Mouse (Mus musculus): ENCODE measurements at regions not wholly inside any gene's neighbourhood (a gene's known extent, or its start where the extent isn't known, plus 50 kb on each side); places are given as distances from the start of the nearest gene placed in this dataset.

DNA sequence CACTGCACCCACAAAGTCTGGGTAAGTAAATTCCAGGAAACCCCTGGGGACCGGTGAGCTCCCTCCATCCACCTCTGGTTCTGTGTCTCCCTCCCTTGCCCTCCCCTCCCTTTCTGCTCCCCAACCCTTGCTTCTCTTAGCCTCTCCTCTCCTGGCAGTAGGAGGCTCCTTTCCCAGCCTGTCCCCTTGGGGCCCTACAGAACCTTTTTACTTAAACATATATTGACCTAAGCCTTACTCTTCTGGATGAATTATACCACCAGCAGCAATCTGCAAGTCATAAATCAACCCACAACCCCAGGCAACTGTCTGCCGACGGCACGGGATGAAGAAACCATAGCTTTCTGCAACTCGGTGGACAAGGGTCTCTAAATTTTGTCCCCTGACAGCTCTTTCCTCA lies 380.7 kb upstream of the Tbx3 start:
- no peak for DNase-seq (ENCODE audit: low spot score in 2 of 2)

GRCm38 (mm10) chr5:119292323-119292722 lies 378.1 kb upstream of the Tbx3 start:
- no peak for DNase-seq (ENCODE audit: low spot score in 2 of 2)

DNA sequence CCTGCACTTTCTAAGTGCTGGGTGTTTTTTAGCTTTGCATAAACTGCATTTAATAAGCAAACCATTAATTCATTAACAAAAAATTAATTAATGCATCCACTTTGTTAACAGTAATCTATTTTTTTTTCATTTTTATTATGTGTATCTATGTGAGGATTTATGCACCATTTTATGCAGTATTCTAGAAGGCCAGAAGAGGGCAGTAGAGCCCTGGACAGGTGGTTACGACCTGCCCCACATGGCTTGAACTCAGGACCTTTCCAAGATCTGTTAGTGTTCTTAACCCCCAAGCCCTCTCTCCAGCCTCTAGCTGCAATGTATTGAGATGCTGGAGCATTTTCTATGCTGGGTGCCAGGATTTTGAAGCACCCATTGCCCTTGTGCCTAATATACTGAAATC lies 377.6 kb upstream of the Tbx3 start:
- DNase-seq (ENCODE audit: low spot score in 2 of 2): no peak

DNA sequence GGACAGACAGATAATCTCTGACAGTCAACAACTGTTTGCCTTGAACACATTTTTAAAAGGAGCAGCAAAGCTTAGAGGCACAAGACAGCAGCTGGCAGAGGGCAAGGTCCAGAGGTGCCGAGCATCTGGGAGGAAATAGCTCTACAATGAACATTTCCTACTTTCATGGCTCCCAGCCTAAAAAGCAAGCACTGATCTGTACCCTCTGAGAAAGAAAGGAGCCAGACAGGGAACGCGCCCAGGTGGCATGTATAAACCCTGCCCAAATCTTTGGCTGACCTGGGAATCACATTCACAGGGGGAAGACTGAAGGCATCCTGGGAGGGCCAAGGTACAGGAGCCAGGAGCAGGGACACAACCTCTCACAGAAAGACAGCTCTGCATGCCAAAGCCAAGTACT lies 371.2 kb upstream of the Tbx3 start:
- no peak for DNase-seq (ENCODE audit: low spot score in 2 of 2)

- DNase-seq (ENCODE audit: low spot score in 2 of 2): no peak
Measured at GRCm38 (mm10) chr5:119300106-119300505, 370.4 kb upstream of the Tbx3 start.

DNA sequence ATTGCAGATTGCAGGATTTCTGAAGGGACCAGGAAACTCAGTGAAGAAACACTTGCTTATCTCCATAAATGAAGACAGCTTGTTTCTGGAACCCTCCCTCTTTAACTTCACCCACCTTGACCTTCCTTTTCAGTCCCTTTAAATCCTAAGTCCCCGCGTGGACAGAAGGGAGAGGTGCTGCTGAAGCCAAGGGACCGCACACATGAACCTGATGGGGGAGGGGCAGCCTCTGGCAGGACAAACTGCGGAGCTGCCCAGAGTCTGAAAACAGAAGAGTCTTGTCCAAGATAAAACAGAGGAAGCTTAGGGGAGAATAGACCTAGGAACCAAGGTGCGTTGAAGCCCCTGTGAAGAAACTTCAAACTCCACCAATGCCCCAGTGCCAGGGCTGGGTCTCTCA lies 368.9 kb upstream of the Tbx3 start:
- no peak for DNase-seq (ENCODE audit: low spot score in 2 of 2)

DNA sequence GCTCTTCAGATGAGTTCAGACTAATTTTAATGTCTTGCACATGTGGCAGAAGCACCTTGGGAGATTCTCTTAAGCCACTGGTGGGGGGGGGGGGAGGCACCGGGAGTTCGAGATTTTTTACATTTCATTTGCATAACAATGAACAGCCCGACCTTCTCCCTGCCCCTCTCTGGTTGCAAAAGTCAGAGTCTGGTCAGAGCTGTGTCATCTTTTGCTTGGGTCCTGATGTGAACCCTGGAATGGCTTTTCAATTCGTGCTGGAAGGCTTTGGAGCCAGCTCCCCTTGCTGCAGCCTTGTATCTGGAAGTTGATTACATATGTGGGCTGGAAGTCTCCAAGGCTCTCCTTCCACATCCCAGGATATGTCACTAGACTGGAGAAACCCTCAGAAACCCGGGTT lies 365.7 kb upstream of the Tbx3 start:
- no peak for DNase-seq (ENCODE audit: low spot score in 2 of 2)

GRCm38 (mm10) chr5:119307768-119308167 lies 362.7 kb upstream of the Tbx3 start:
- no peak for DNase-seq (ENCODE audit: low spot score in 2 of 2)

GRCm38 (mm10) chr5:119310178-119310930 lies 360.1 kb upstream of the Tbx3 start:
- no peak for DNase-seq (ENCODE audit: low spot score in 2 of 2)

- DNase-seq (ENCODE audit: low spot score in 2 of 2): no peak
Measured at GRCm38 (mm10) chr5:119312808-119313207, 357.7 kb upstream of the Tbx3 start.

DNA sequence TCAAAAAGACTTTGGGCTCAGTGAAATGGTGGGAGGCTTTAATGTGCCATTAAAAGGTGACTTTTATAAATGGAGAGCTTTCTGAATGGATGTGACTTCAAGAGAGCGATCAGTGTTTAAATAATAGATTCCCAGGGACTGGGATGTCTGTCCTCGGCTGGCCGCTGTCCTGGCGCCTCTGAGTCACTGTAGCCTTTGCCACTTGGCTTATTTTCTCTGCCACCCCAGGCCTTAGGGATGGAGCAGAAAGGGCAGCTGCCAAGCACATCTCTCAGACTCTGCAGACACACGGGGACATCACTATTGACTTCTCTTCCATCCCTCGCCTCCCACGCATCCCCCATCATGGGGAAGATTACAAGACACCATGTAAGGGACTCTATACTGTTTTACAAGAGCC lies 355.3 kb upstream of the Tbx3 start:
- DNase-seq (ENCODE audit: low spot score in 2 of 2): no peak

GRCm38 (mm10) chr5:119317617-119318016 lies 352.9 kb upstream of the Tbx3 start:
- no peak for DNase-seq (ENCODE audit: low spot score in 2 of 2)

- DNase-seq (ENCODE audit: low spot score in 2 of 2): no peak
Measured at GRCm38 (mm10) chr5:119321368-119322144, 348.9 kb upstream of the Tbx3 start.

GRCm38 (mm10) chr5:119322411-119322810 lies 348.1 kb upstream of the Tbx3 start:
- no peak for DNase-seq (ENCODE audit: low spot score in 2 of 2)

- no peak for DNase-seq (ENCODE audit: low spot score in 2 of 2)
Measured at GRCm38 (mm10) chr5:119325681-119326255, 344.7 kb upstream of the Tbx3 start.

DNA sequence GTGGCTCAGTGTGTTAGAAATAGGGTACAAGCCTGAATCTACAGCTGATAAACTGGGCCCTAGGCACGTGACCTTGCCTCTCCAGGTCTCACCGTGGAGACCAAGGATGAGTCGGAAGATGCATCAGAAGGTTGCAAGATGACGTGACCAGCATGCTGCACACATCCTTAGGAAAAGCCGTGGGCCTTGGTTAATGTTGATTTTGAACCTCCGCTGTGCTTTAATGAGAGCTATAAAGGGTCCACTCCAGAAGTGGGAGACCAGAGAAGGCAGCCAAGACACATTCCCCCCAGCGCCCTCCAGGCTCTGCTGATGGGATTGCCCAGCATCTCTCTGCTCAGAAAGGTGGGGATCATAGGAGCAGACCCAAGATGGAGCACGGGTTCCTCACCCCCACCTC lies 343.6 kb upstream of the Tbx3 start:
- DNase-seq (ENCODE audit: low spot score in 2 of 2): no peak

DNA sequence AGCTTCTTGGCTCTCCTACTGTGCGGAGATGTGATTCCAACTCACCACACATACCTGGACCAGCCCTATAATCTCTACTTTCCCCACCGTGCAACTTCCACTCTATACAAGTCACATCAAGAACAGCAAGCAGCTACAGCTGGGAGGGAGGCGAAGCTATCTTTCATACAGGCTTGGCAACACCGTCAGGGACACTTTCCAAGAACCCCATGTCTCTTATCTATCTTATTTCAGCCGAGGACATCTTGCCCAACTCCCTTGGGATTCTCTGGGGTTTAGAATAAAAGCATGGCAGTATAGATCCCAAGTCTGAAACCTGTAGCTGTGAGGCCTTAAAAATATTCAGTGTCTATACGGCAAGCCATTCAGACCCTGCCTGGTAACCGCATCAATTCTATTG lies 341.5 kb upstream of the Tbx3 start:
- no peak for DNase-seq (ENCODE audit: low spot score in 2 of 2)

GRCm38 (mm10) chr5:119329371-119329770 lies 341.1 kb upstream of the Tbx3 start:
- no peak for DNase-seq (ENCODE audit: low spot score in 2 of 2)

DNA sequence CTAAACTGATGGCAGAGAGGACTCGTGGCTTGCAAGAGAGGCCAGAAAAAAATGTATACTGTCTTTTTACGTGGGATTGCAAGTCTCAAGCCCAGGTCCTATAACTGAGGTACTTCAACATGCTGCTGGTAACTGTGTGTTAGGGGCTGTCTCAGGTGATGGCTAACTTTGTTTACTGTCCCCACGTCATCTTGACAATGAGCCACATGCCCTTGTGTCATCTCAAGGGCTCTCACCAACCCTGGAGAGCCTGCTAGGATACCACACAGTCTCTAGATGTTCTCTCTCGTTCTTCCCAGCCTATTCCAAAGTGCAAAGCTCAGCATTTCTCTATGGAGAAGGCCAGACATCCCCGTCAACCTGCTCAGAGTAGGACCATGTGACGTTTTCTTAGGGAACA lies 340.6 kb upstream of the Tbx3 start:
- DNase-seq (ENCODE audit: low spot score in 2 of 2): no peak

GRCm38 (mm10) chr5:119331461-119331860 lies 339.0 kb upstream of the Tbx3 start:
- no peak for DNase-seq (ENCODE audit: low spot score in 2 of 2)

DNA sequence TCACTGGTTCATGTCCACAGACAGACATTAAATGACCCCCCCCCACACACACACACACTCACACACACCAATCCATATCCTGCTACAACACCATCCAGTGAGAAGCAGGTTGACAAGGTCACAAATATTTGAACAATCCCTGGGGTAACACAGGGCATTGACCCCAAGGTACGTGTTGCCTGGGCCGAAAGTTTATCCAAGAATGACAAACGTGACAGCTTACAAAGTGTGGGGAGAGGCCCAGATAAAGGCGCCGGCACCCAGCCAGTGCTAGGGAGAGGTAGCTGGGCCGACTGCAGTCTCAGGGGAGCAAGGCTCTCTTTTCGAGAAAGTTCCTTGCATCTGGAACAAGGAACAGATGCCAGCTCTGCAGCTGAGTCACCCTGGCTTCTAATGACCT lies 337.8 kb upstream of the Tbx3 start:
- DNase-seq (ENCODE audit: low spot score in 2 of 2): no peak

- DNase-seq (ENCODE audit: low spot score in 2 of 2): no peak
Measured at GRCm38 (mm10) chr5:119335211-119335610, 335.3 kb upstream of the Tbx3 start.

- DNase-seq (ENCODE audit: low spot score in 2 of 2): no peak
Measured at GRCm38 (mm10) chr5:119335979-119336378, 334.5 kb upstream of the Tbx3 start.
